Mouse (Mus musculus) kidney, postnatal 14 days (tissue): ENCODE data around the gene Tspear.
"Not testable (repeated sequence)": the region's sequence is repeated elsewhere in the genome, so short reads cannot be mapped to it uniquely, and the experiment has no call there.

Experiments used
- DNase-seq: peaks from one replicate; pipeline ENCODE4 v3.0.0; 2022; ENCODE audit warnings: mixed read lengths

Tspear gene

DNA sequence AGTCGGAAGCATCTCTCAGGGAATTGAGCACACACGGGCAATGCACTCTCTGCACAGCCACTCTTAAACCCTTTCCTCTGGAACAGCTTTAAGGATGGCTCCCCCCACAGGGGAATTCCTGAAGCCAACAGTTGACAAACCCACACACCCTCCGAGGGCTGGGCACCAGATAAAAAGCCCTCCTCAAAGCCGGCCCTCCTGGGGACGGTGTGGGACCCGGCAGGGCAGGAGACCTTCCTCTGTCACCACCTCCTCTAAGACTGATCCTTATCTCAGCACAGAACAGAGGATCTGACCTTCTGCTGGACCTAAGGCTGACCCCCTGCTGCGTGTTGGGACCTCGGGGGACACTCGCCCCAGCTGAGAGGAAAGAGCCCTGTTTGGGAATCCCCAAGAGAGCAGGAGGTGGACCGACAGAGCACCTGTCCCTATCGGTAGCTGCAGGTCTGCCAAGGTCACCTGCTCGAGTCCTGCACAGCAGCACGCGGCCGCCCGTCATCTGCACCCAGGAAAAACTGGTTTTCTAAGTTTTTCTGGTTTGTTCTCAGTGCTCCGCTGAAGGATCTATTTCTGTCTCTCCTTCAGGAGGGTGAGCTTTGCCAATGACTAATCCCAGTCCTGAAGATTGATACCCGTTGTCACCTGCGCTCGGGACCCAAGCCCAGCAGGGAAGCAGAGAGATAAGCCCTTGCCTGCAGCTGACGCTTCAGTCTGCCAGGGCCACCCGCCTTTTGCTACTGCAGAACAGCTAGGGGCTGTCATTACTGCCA lies at the start of gene Tspear:
Tspear (plus strand) TSS at position 675 of the 770 bp plus-strand sequence.
- DNase-seq = no peak

- DNase-seq = peak; percentile 63
Measured at GRCm38 (mm10) chr10:77638956-77639355, 47.4 kb upstream of the Tspear start.

DNA sequence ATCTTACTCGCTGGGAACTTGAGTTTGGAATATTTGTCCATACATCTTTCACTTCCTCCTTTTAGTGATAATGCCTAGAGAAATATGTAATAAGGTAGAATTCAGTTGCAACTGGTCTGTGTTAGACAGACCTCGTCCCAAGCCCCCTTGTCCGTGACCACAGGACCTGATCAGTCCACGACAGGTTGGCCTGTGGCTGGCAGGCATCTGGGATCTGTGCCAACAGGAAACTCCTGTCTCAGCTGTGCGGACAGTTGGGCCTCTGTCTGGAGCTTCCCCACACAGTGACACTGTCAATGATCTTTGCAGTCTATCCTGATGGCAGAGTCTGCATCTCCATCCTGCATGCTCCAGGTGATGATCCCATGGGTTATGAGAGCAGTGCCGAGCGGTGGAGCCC lies 43.2 kb upstream of the Tspear start:
- DNase-seq = peak; percentile 27

GRCm38 (mm10) chr10:77645571-77645970 lies 40.8 kb upstream of the Tspear start:
- no peak for DNase-seq

DNA sequence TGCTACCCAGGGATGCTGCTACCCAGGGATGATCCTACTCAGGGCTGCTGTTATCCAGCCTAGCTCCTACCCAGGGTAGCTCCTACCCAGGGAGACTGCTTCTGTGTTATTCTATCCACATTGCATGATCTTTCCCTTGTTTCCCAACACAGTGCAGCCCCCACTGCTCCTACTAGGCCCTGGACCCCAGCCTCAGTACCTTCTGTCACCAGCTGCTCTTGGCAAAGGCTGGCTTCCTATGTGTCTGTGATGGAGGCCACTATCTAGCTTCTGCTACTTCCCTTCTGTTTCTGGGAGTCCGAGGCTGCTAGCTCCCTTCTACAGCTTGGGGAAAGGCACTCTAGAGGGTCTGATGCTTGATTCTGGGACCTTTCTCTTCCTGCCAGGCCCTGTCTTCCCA lies 38.9 kb upstream of the Tspear start:
- DNase-seq = no peak

- DNase-seq = no peak
Measured at GRCm38 (mm10) chr10:77647901-77648300, 38.5 kb upstream of the Tspear start.

- no peak for DNase-seq
Measured at GRCm38 (mm10) chr10:77652046-77652445, 34.3 kb upstream of the Tspear start.

GRCm38 (mm10) chr10:77658286-77658994 lies 27.9 kb upstream of the Tspear start:
- DNase-seq = peak; percentile 70

GRCm38 (mm10) chr10:77663949-77664665 lies 22.3 kb upstream of the Tspear start:
- DNase-seq = no peak

DNA sequence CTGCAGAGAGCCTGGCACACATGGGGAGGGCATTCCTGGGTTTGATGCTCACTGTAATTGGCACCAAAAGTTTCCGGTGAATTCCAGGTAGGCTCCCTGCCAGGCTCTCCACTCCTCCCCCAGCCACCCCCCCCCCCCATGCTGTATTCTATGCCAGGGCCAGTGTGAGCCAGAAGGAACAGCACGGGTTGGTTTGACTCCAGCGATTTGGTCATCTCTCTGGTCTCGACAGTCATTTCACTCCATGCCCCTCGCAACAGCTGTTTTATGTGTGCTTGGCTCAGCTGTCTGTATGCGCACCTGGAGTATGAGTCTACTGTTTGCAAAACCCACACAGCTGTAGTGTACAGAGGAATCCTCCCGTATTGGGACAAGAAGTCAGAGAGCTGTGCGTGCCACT lies 20.0 kb upstream of the Tspear start:
- DNase-seq = no peak

DNA sequence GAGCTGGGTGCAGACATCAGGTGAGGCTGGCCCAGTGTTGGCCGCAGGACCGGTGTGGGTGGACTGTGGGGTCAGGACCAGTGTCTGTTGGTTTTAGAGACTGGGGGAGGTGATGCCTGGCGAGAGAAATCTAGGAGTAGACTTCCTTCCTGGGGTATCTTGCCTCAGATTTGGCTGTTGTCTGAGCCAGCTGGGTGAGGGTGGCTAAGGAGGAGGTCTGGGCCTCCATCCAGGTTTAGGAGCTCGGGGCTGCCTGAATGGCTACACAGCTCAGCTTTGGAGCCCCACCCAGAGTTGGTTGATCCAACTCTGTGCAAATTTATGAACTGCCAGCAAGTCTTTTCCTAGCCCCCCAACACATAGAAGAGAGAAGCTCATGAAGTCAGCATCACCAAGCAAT lies 19.0 kb upstream of the Tspear start:
- no peak for DNase-seq

DNA sequence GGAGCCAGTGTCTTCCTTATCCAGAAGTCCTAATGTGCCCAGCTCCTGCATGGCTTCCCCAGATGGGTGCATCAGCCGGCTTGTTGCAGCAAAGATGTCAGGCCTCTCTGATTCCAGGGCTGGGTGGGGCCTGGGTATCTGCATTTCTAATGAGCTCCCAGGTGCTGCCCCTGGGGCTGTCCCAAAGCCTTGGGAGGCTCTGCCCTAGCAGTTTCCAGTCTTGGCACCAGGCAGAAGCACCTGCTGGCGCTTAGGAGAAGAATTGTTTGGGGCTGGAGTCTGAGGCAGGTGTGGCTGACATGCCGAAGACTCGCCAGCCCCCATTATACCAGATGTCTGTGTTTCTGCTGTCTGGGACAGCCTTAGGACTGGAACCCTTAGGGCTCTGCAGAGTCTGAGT lies 15.7 kb upstream of the Tspear start:
- no peak for DNase-seq

DNA sequence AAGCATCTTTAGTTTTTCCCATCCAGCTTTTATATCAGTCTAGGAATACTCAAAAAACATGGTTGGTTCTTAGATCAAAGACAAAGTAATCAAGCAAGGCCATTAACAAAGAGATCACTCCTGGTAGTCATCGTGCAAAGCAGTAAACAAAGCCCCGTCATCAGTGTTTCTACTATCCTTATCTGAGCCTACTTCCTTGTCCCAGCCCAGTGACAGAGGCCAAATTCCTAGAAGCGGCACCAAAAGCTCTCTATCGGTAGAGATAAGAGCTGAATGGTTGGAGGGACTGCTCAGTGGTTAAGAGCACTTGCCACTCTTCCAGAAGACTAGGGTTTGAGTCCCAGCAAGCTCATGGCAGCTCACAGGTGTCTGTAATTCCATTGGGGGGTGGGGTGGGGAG lies 14.8 kb upstream of the Tspear start:
- DNase-seq = no peak

DNA sequence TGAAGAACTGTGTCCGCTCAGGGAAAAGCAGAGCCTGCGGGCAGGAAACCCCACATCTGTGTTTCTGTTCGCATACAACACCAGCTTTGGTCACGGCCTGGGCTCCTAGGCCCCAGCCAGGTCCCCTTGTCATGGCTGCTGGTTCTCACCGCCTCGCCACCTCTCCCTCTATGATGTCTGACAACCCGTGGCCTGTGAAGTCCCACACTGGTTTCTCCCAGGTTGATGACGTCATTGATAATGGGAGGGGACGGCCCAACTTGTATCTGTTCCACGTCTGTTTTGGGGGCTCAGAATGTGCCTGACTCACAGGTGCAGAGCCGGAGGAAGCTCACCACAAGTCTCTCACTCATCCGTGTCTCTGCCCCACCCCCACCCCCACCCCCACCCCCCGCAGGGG lies 12.6 kb upstream of the Tspear start:
- no peak for DNase-seq

- no peak for DNase-seq
Measured at GRCm38 (mm10) chr10:77677562-77677961, 8.8 kb upstream of the Tspear start.

DNA sequence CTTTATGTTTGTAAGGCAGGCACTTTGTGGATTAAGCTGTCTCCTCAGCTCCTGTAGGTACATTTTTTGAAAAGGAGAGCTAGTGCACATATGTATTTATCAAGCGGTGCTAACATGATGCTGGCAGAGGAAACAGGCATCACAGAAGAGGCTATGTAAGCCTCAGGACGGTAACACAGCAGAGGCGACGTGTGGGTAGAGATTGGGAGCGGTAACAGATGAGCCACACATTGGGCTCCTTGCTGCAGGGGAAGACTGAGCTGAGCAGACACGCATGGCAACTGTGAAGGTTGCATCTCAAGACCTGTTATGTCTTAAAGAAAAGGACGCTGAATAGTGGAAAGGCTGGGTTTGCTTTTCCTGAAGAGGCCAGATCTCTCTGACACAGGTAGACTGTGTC lies 3.4 kb upstream of the Tspear start:
- DNase-seq = no peak

DNA sequence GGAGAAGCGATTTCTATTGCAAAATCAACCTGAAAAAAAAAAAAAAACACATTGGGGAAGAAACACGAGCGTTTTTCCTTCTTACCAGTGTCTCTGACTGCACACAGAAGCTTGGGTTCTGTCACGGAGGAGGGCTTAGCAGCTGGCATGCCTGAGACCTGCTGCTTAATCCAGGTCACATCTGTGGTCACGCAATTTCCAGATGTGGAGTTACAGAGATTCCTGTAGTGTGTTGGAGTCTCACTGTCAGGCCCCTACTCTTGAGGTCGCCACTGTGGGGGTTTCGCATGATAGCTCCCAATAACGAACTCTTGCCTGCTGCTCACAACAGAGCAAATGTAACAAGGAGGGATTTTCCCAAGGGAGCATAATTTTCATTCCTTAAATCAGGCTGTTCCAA lies 2.2 kb upstream of the Tspear start:
- no peak for DNase-seq

DNA sequence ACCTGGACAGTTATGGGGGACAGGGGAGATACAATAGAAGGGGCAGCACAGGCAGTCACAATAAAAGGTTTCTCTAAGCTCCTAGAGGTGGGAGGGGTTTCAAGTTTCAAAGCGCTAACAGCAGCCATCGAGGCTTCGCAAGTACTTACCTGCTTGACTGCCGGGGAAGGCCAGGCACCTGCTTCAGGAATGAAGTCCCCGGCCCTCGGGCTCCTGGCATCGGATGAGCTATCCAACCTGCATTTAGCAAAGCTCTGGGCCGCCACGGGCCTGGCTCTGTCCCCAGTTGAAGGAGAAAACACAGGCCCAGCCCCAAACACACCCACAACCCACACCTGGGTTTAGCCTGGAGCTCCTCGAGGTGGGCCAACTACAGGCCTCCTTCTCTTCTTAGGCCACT lies 652 bp downstream of the Tspear start:
- no peak for DNase-seq

DNA sequence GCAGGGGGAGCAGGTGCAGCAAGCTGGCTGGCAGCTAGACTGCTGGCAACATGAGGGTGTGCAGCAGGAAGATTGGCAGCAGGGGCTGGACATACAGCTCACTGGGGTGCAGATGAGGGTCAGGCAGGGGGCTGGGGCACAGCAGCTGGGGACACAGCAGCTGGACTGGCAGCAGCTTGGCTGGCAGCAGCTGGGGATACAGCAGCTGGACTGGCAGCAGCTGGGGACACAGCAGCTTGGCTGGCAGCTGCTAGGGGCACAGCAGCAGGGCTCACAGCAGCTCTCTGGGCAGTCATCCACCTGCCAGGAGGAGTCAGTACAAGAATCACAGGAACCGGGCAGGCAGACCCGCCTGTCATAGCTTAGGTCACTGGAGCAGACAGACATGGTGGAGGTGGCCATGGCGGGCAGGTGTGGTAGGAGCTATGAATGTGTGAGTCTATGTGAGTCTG lies 4.0 kb downstream of the Tspear start, which contains the start of gene Gm19402:
Gm19402 (minus strand) TSS at position 402 of the 452 bp plus-strand sequence.
- not testable (repeated sequence) for DNase-seq

DNA sequence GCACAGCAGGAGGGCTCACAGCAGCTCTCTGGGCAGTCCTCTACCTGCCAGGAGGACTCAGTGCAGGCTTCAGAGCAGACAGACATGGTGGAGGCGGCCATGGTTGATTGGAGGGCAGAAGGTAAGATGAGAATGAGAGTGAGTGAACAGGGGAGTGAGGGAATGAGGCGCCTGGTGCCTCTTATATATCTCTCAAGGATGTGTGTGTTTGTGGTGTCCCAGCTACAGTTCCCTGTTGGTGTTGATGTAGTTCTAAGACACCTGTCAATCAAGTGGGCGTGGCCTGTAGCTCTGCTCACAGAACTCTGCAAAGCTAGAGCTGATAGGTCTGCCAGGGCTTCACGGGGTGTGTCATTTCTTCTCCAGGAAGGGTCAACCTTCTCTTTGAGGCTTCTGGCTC lies 10.8 kb downstream of the Tspear start, which contains the start of gene Gm9508:
Gm9508 (minus strand) TSS at position 101 of the 400 bp plus-strand sequence.
- DNase-seq = no peak

GRCm38 (mm10) chr10:77706326-77706725 lies 20.0 kb downstream of the Tspear start, which contains the start of gene Gm10272:
Gm10272 (plus strand) TSS chr10:77706626.
- no peak for DNase-seq

- DNase-seq = no peak
Measured at GRCm38 (mm10) chr10:77709831-77710230, 23.5 kb downstream of the Tspear start.

- DNase-seq = not testable (repeated sequence)
Measured at GRCm38 (mm10) chr10:77711157-77711556, 24.8 kb downstream of the Tspear start, which contains the start of gene Gm10024. Gm10024 (plus strand) TSS chr10:77711457.
